Mouse (Mus musculus) monocyte, adult 59 days (primary cell): ENCODE data around the gene Rspo3. TPM values are rescaled to one million over a fixed set of nuclear protein-coding genes. Genes with fewer than 3 reads are reported as not detected.

Source experiments
- total RNA-seq, 2 experiments: library from RNA; stranded (reverse); gene quantifications; one replicate each; pipeline ENCODE4 v1.2.4; 2023

Rspo3 gene
- not detected for total RNA-seq

GRCm38 (mm10) chr10:29535546-29536260 lies at the start of gene Rspo3:
TSS of gene Rspo3 (minus strand) at chr10:29535867.

Other genes with a start within 250 kb of the Rspo3 start
- 1 to 10 TPM; 4.7 to 6.0 TPM for gene Echdc1, start 222.7 kb downstream of the Rspo3 start, total RNA-seq
- 10 to 100 TPM; 54.9 to 60.4 TPM for gene Rnf146, start 173.4 kb downstream of the Rspo3 start, total RNA-seq